Mouse (Mus musculus): ENCODE measurements around the gene Dab1. TPM values are rescaled to one million over a fixed set of nuclear protein-coding genes. Genes with fewer than 3 reads are reported as not detected.

Gene Dab1
- polyA plus RNA-seq, 1 experiment = not detected

DNA sequence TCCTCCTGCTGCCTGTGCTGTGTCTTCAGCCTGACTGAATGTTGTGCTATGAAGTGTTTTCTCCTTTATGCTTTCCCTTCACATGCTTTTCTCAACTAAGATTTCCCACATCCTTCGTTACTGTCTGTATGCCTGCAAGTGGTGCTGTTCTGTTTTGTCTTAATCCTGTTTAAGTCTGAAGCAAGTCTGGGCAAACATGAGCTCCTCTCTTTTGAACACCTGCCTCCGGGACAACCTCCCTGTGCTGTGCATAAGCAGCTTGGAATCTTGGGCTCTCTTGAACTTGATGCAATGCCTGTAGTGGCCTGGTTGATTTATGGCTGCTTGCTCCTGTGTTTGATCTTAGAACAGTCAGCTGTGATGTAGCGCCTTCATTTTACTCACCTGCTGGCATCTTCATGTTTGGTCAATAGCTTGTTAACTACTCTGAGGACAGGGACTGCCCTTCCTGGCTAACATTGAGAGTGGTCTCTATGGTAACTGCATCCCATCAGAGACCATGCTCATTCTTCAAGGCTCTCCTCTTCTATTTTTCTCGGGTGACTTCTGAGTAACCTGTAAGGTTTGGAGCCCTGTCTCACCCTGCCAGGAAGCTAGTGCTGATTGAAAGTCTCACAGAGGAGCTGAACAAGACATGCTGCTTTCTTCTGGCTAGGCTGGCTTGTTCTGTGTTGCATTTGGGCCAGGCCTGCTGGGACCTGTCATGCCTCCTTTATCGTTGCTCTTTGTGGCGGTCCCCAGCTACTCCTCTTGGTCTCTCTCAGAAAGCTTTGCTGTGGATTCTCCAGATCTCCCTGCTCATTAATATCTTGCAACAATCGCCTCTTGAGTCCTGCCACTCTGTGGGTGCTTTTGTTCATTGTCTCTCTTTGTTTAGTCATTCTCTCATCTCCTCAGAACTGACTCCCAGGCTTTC lies 342.2 kb downstream of the Dab1 start:
- Histone ChIP-seq H3K27ac (ENCODE audit: insufficient read depth, low read depth, low read length) (no peak overlapping the region), H3K4me3 (ENCODE audit: insufficient read depth, low read depth, low read length) (no peak overlapping the region), H3K4me1 (ENCODE audit: control insufficient read depth, insufficient read depth, low read length) (no peaks in the 10 kb centered on the region)
- TF ChIP-seq CTCF (IDR thresholded peaks at IDR 0.05; ENCODE audit: insufficient read depth, low read depth, low read length) = no peak
- no peak for TF ChIP-seq POLR2A (IDR thresholded peaks at IDR 0.05; ENCODE audit: insufficient read depth, low read depth, low read length)
- WGBS = 75% methylated on average over 7 of the region's 7 CpGs

DNA sequence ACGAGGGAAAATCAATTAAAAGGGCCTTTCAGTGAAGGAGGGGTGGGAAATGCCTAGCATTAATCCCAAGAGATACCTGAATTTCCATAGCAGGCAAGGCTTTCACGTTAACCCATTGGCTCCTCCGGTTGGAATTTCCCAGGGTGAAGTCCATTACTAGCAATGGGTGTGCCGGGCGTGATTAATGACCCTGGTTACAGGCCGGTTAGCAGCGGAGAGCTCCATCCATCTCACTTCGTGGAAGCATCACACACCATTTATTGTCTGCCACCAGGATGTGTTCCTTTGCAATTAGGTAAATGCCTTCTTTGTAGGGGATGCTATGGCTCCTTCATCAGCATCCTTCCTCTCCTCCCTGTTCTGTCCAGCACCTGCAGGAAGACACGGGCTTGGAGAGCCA lies 350.7 kb downstream of the Dab1 start:
- no peaks in the 10 kb centered on the region for H3K4me1 ChIP-seq (ENCODE audit: control insufficient read depth, insufficient read depth, low read length)
- no peak overlapping the region for H3K27ac ChIP-seq (ENCODE audit: insufficient read depth, low read depth, low read length)
- TF ChIP-seq POLR2A (IDR thresholded peaks at IDR 0.05; ENCODE audit: insufficient read depth, low read depth, low read length) = no peak
- no peak for TF ChIP-seq CTCF (IDR thresholded peaks at IDR 0.05; ENCODE audit: insufficient read depth, low read depth, low read length)
- no peak overlapping the region for H3K4me3 ChIP-seq (ENCODE audit: insufficient read depth, low read depth, low read length)
- WGBS = 89% methylated on average over 9 of the region's 9 CpGs

DNA sequence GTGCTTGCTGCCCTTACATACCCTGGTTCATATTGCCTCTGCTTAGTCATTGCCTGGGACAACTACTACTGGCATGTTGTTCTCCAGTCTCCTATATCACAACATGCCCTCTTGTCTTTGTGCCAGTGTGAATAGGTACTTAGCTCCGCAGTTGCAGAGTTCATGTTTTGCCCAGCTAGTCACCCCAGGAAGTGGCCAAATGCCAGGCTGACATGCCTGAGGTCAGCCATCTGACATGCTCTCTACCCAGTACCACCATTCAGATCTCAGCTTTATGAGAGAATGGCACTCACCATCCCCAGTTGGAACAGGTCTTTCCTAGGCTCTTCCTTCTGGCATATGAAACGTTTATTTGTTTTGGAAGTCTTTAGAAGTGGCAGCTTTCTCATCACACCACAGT lies 355.4 kb downstream of the Dab1 start:
- 74% methylated on average over 2 of the region's 2 CpGs for WGBS

DNA sequence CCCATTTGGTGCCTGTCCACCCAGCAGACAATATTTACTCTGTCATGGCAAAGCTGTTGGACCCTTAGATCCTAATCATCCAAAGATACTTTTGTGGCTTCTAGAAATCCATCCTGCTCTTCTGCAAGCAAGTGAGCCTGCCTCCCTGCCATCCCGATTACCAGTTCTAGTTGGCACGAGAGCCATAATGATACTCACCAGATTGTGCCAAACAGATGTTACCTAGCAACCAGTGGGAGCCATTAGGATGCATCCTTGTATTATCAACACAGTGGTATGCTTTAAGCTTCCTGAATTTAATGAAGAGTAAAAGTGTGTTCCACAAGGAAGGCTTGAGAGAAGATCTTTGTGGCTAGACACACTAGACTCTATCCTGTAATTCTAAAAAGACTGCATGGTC lies 355.8 kb downstream of the Dab1 start:
- H3K27ac ChIP-seq (ENCODE audit: insufficient read depth, low read depth, low read length) = no peak overlapping the region
- no peaks in the 10 kb centered on the region for H3K4me1 ChIP-seq (ENCODE audit: control insufficient read depth, insufficient read depth, low read length)
- no peak overlapping the region for H3K4me3 ChIP-seq (ENCODE audit: insufficient read depth, low read depth, low read length)
- 40% methylated on average over 2 of the region's 2 CpGs for WGBS
- no peak for TF ChIP-seq CTCF (IDR thresholded peaks at IDR 0.05; ENCODE audit: insufficient read depth, low read depth, low read length)
- no peak for TF ChIP-seq POLR2A (IDR thresholded peaks at IDR 0.05; ENCODE audit: insufficient read depth, low read depth, low read length)

More for the DNA sequence above, 355.4 kb downstream of the Dab1 start:
- H3K27ac ChIP-seq (ENCODE audit: insufficient read depth, low read depth, low read length) = no peak overlapping the region
- no peak for TF ChIP-seq CTCF (IDR thresholded peaks at IDR 0.05; ENCODE audit: insufficient read depth, low read depth, low read length)
- TF ChIP-seq POLR2A (IDR thresholded peaks at IDR 0.05; ENCODE audit: insufficient read depth, low read depth, low read length) = no peak
- no peaks in the 10 kb centered on the region for H3K4me1 ChIP-seq (ENCODE audit: control insufficient read depth, insufficient read depth, low read length)
- no peak overlapping the region for H3K4me3 ChIP-seq (ENCODE audit: insufficient read depth, low read depth, low read length)

DNA sequence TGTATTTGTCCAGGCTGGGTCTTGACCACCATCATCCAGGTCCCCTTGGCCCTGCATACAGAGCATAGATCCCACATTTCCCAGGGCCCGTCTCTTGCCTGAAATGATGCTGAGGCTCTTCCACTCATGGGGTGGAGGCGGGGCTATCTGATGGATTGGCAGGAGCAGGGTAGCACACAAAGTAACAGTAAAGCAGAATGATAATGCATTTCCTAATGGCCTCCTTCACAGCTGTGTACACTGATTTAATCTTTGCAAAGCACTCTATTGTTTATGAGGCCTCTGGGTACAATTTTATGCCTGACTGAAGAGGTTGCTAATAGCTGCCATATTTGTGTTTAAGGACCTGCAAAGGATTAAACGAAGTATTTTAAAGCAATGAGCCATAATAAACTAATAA lies 374.7 kb downstream of the Dab1 start:
- WGBS = 73% methylated on average over 3 of the region's 3 CpGs
- Histone ChIP-seq H3K4me1 (ENCODE audit: control insufficient read depth, insufficient read depth, low read length) (0 out of 2 replicates have a peak, but pooled peaks cover 4% of the 10 kb centered on the region), H3K4me3 (ENCODE audit: insufficient read depth, low read depth, low read length) (no peak overlapping the region), H3K27ac (ENCODE audit: insufficient read depth, low read depth, low read length) (no peak overlapping the region)
- TF ChIP-seq CTCF (IDR thresholded peaks at IDR 0.05; ENCODE audit: insufficient read depth, low read depth, low read length) = no peak
- TF ChIP-seq POLR2A (IDR thresholded peaks at IDR 0.05; ENCODE audit: insufficient read depth, low read depth, low read length) = no peak

DNA sequence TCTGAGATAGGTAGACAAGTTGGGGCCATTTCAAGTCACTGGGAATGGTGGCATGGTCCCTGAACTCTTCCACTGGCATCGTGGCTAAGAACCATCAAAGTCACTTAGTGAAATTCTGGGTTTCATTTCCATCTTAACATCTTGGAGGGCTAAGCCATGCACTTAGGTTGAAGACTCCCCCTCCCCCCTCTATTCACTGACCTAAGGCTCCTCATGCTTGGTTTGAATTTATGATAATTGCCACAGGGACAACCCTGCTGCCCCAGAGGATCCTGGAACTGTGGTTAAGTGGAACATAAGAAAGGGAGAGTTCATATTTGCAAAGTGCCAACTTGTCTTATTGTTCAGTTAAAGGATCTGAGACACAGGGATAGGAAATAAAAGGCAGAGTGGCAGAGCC lies 375.2 kb downstream of the Dab1 start:
- WGBS = 86% methylated on average over 1 of the region's 1 CpGs
- no peak overlapping the region for H3K4me3 ChIP-seq (ENCODE audit: insufficient read depth, low read depth, low read length)
- H3K4me1 ChIP-seq (ENCODE audit: control insufficient read depth, insufficient read depth, low read length) = 0 out of 2 replicates have a peak, but pooled peaks cover 4% of the 10 kb centered on the region
- H3K27ac ChIP-seq (ENCODE audit: insufficient read depth, low read depth, low read length) = no peak overlapping the region
- TF ChIP-seq CTCF (IDR thresholded peaks at IDR 0.05; ENCODE audit: insufficient read depth, low read depth, low read length) (no peak), POLR2A (IDR thresholded peaks at IDR 0.05; ENCODE audit: insufficient read depth, low read depth, low read length) (no peak)

DNA sequence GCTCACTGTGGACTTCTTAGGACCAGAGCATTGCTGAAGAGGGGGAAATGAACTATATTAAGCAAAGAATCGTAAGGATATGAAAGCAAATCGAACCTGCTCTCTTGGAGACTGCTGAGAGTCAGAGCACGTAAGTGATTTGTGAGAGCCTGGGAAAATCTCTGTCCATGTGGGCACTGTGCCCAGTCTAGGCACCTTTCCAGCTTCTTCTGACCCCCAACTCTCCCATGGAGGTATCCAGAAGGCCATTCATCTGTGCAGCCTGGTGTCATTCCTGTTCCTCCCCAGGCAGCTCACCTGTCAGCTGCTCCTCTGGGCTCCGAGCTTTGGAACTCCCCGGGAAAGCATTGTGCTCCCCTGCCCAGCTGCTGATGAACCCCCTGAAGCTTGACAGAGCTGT lies 389.2 kb downstream of the Dab1 start:
- H3K4me1 ChIP-seq (ENCODE audit: control insufficient read depth, insufficient read depth, low read length) = peaks cover 2% of the 10 kb centered on the region
- H3K4me3 ChIP-seq (ENCODE audit: insufficient read depth, low read depth, low read length) = no peak overlapping the region
- WGBS = 63% methylated on average over 5 of the region's 5 CpGs
- TF ChIP-seq POLR2A (IDR thresholded peaks at IDR 0.05; ENCODE audit: insufficient read depth, low read depth, low read length) = no peak
- TF ChIP-seq CTCF (IDR thresholded peaks at IDR 0.05; ENCODE audit: insufficient read depth, low read depth, low read length) = no peak
- no peak overlapping the region for H3K27ac ChIP-seq (ENCODE audit: insufficient read depth, low read depth, low read length)

DNA sequence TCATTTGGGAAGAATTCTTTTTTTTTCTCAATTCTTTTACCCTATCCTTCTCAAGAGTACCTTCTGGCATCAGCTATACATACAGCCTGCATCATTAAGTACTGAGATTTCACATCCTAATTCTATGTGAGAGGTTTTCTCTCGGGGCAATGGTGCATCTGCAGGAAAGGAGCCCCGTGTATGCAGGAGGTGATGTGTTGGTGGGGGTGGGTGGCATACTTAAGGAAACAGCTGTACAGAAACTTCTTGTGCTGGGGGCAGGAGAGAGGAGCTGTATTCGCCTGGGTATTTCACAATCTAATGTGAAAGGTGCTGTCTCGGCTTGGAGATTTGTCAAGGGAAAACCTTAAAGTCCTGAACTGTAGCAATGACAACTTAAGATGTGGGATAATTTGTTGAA lies 392.5 kb downstream of the Dab1 start:
- TF ChIP-seq POLR2A (IDR thresholded peaks at IDR 0.05; ENCODE audit: insufficient read depth, low read depth, low read length) (no peak), CTCF (IDR thresholded peaks at IDR 0.05; ENCODE audit: insufficient read depth, low read depth, low read length) (no peak)
- H3K4me3 ChIP-seq (ENCODE audit: insufficient read depth, low read depth, low read length) = no peak overlapping the region
- peaks cover 2% of the 10 kb centered on the region for H3K4me1 ChIP-seq (ENCODE audit: control insufficient read depth, insufficient read depth, low read length)
- H3K27ac ChIP-seq (ENCODE audit: insufficient read depth, low read depth, low read length) = no peak overlapping the region
- WGBS = 46% methylated on average over 4 of the region's 4 CpGs

DNA sequence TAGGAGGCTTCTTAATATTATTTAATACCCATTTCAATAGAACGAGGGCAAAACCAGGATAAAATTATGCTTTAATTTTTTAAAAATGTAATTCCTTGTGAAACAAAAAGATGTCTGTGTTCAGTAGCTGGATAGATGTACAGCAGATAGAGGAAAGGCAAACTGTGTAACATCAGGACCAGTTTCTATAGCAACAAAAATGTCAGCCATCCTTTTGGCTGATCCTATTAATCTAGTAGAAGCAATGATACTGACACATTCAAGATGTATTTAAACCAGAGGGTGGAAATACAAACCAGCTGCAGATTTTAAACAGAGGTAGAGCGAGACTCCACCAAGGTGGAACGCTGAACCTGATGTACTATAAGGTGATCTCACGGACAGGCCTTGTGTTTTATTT lies 393.0 kb downstream of the Dab1 start:
- 93% methylated on average over 4 of the region's 4 CpGs for WGBS
- no peak overlapping the region for H3K4me3 ChIP-seq (ENCODE audit: insufficient read depth, low read depth, low read length)
- no peak overlapping the region for H3K27ac ChIP-seq (ENCODE audit: insufficient read depth, low read depth, low read length)
- TF ChIP-seq POLR2A (IDR thresholded peaks at IDR 0.05; ENCODE audit: insufficient read depth, low read depth, low read length) (no peak), CTCF (IDR thresholded peaks at IDR 0.05; ENCODE audit: insufficient read depth, low read depth, low read length) (no peak)
- H3K4me1 ChIP-seq (ENCODE audit: control insufficient read depth, insufficient read depth, low read length) = peaks cover 2% of the 10 kb centered on the region

Measured in olfactory bulb, adult 2 months (tissue).